Mouse (Mus musculus) forebrain, embryonic 14.5 days (tissue): ENCODE results near the gene Kansl1l. TPM values are rescaled to one million over a fixed set of nuclear protein-coding genes. Genes with fewer than 3 reads are reported as not detected.

Experiments used
- ATAC-seq: fragments of 200-750 bp; cut with Nextera tagmentation; 2 replicates; pipeline ENCODE4 v1.8.0; 2017; ENCODE audit warnings: mild to moderate bottlenecking, moderate library complexity
- DNase-seq: peaks from one replicate; pipeline ENCODE4 v3.0.0-alpha.2; 2015; ENCODE audit warnings: low spot score
- H3K27ac ChIP-seq: fragments of 300-500 bp; sonication (generic); 2 replicates; pipeline ENCODE4 v1.5.1; 2014; ENCODE audit warnings: low read depth, mild to moderate bottlenecking, control low read depth, low read length, moderate library complexity
- H3K27me3 ChIP-seq: fragments of 300-500 bp; sonication (generic); replicated peaks from 2 replicates; pipeline ENCODE4 v1.6.1; 2014; ENCODE audit warnings: low read length, control low read depth, mixed read lengths; ENCODE audit not compliant: control insufficient read depth, insufficient read depth
- H3K36me3 ChIP-seq: fragments of 300-500 bp; sonication (generic); 2 replicates; pipeline ENCODE4 v1.6.1; 2014; ENCODE audit warnings: low read length, control low read depth; ENCODE audit not compliant: control insufficient read depth, insufficient read depth
- H3K4me1 ChIP-seq: fragments of 300-500 bp; sonication (generic); 2 replicates; pipeline ENCODE4 v1.6.1; 2014; ENCODE audit warnings: antibody characterized with exemption, low read length, control low read depth; ENCODE audit not compliant: control insufficient read depth, insufficient read depth
- H3K4me2 ChIP-seq: fragments of 300-500 bp; sonication (generic); 2 replicates; pipeline ENCODE4 v1.6.1; 2014; ENCODE audit warnings: mild to moderate bottlenecking, control low read depth, low read length
- H3K4me3 ChIP-seq: fragments of 300-500 bp; sonication (generic); 2 replicates; pipeline ENCODE4 v1.5.1; 2014; ENCODE audit warnings: low read depth, low read length, control low read depth
- H3K9ac ChIP-seq: fragments of 300-500 bp; sonication (generic); 2 replicates; pipeline ENCODE4 v1.6.1; 2014; ENCODE audit warnings: mild to moderate bottlenecking, low read length, control low read depth, moderate library complexity
- H3K9me3 ChIP-seq: fragments of 300-500 bp; sonication (generic); replicated peaks from 2 replicates; pipeline ENCODE4 v1.6.1; 2016; ENCODE audit warnings: low read length, control low read depth, mixed read lengths; ENCODE audit not compliant: control insufficient read depth
- WGBS: fragments of 180-500 bp; shearing (Covaris S2); extraction: QIAGEN DNeasy Blood & Tissue Kit; methylation state at CpG from one replicate; pipeline ENCODE4 v1.1.7; 2014; 5-methylcytosine and 5-hydroxymethylcytosine counted together
- polyA plus RNA-seq: library from polyadenylated mRNA; unstranded; fragments of >200 nt; fragmentation: Nextera tagmentation; extraction: Ambion mirVana; gene quantifications from 2 replicates; pipeline ENCODE4 v1.2.1, GENCODE M21; 2014

Kansl1l gene
- polyA plus RNA-seq, 1 experiment from 2014 or later, result 8.5 TPM

DNA sequence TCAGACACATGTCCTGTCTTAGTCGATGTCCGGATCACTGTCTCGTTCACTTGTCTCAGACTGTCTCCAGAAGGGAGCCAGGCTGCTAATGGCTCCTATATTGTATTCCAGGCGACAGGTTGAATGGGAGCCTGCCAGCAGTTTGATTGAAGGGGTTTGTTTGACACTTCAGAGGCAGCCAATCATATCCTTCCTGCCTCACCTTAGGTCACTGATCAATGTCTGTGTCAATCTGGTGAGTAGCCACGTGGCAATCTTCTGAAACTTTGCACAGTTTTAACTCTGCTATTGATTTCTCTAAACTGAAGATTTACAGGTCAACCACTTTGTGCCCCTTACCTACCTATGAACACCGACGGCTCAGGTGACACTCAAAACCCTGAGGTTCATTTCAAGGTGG, 145.9 kb downstream of the Kansl1l start:
- no peak for ATAC-seq
- Histone ChIP-seq H3K9me3 (no peaks in the 10 kb centered on the region), H3K4me3 (no peak overlapping the region), H3K4me1 (no peaks in the 10 kb centered on the region), H3K27me3 (no peaks in the 10 kb centered on the region), H3K4me2 (no peak overlapping the region), H3K27ac (no peak overlapping the region), H3K36me3 (no peaks in the 10 kb centered on the region), H3K9ac (no peak overlapping the region)
- no peak for DNase-seq
- WGBS, result 68% methylated on average over 7 of the region's 7 CpGs

Other genes starting within 250 kb of the Kansl1l start
- 46.3 and 47.9 TPM in 2 replicates for gene Rpe, start 116.7 kb downstream of the Kansl1l start, polyA plus RNA-seq
- 34.7 and 36.2 TPM in 2 replicates for gene Acadl, start 45.7 kb upstream of the Kansl1l start, polyA plus RNA-seq
- 0.34 TPM in 1 of 2 replicates, not detected in the other for gene Myl1, start 127.8 kb upstream of the Kansl1l start, polyA plus RNA-seq
- gene Lancl1, start 221.3 kb upstream of the Kansl1l start, polyA plus RNA-seq, result 191 and 197 TPM in 2 replicates